Mouse (Mus musculus) heart, embryonic 14.5 days (tissue): ENCODE measurements at regions not wholly inside any gene's neighbourhood (a gene's known extent, or its start where the extent isn't known, plus 50 kb on each side); places are given as distances from the start of the nearest gene placed in this dataset.

Experiments used
- ATAC-seq: fragments of 200-750 bp; cut with Nextera tagmentation; 2 replicates; pipeline ENCODE4 v1.8.0; 2017; ENCODE audit warnings: low read depth, moderate TSS enrichment; ENCODE audit not compliant: insufficient number of reproducible peaks, insufficient read depth, low FRiP score
- H3K27ac ChIP-seq, 2 experiments: fragments of 200-500 bp in 1 of 2; fragments of 300-500 bp in 1 of 2; sonication (generic) in 1 of 2; replicated peaks in 1 of 2; 2 replicates each; pipeline ENCODE4 v1.5.1; 2012 to 2014; ENCODE audit warnings: low read depth in 2 of 2, low read length in 2 of 2, control low read depth in 1 of 2, mild to moderate bottlenecking in 1 of 2, mixed read lengths in 1 of 2; ENCODE audit not compliant: control insufficient read depth in 1 of 2, insufficient read depth in 1 of 2
- H3K27me3 ChIP-seq: fragments of 300-500 bp; sonication (generic); 2 replicates; pipeline ENCODE4 v1.6.1; 2014; ENCODE audit warnings: mild to moderate bottlenecking, low read length, control low read depth; ENCODE audit not compliant: control insufficient read depth, insufficient read depth
- H3K36me3 ChIP-seq: fragments of 300-500 bp; sonication (generic); 2 replicates; pipeline ENCODE4 v1.6.1; 2014; ENCODE audit warnings: mild to moderate bottlenecking, control low read depth, low read length, mixed read lengths; ENCODE audit not compliant: control insufficient read depth, insufficient read depth
- H3K4me1 ChIP-seq, 2 experiments: fragments of 200-500 bp in 1 of 2; fragments of 300-500 bp in 1 of 2; sonication (generic) in 1 of 2; 2 replicates each; pipeline ENCODE4 v1.6.1; 2012 to 2014; ENCODE audit warnings: low read length in 2 of 2, control low read depth in 1 of 2, mixed read lengths in 1 of 2; ENCODE audit not compliant: control insufficient read depth in 2 of 2, insufficient read depth in 2 of 2
- H3K4me2 ChIP-seq: fragments of 300-500 bp; sonication (generic); 2 replicates; pipeline ENCODE4 v1.6.1; 2014; ENCODE audit warnings: mild to moderate bottlenecking, low read length
- H3K4me3 ChIP-seq, 2 experiments: fragments of 200-500 bp in 1 of 2; fragments of 300-500 bp in 1 of 2; sonication (generic) in 1 of 2; 2 replicates each; pipeline ENCODE4 v1.5.1; 2012 to 2014; ENCODE audit warnings: low read length in 2 of 2, mild to moderate bottlenecking in 2 of 2, control low read depth in 1 of 2, low read depth in 1 of 2, moderate library complexity in 1 of 2; ENCODE audit not compliant: control insufficient read depth in 1 of 2, insufficient read depth in 1 of 2
- H3K9ac ChIP-seq: fragments of 300-500 bp; sonication (generic); 2 replicates; pipeline ENCODE4 v1.6.1; 2014; ENCODE audit warnings: mild to moderate bottlenecking, low read length
- H3K9me3 ChIP-seq: fragments of 300-500 bp; sonication (generic); 2 replicates; pipeline ENCODE4 v1.6.1; 2016; ENCODE audit warnings: low read length, control low read depth; ENCODE audit not compliant: control insufficient read depth
- WGBS: fragments of 180-500 bp; shearing (Covaris S2); extraction: QIAGEN DNeasy Blood & Tissue Kit; methylation state at CpG from one replicate; pipeline ENCODE4 v1.1.7; 2014; 5-methylcytosine and 5-hydroxymethylcytosine counted together

DNA sequence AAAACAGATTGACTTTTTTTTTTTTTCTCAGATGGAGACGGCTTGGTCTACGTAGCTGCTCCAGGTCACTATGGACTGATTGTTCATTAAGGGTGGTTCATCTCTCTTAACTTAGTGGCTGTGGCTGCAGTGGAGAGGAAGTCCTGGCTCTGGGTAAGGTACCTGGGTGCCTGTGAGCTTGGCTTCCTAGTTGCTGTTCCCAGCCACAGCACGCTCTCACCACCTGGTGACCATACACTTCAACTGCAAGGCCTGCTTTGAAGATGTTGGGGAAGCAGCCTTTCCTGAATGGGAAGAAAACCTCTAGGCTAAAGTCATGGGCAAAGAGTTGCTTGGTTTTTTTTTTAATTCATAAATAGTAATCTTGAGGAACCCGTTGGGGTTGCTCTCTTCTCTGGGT is 301.6 kb downstream of the Zfp706 start:
- Histone ChIP-seq H3K4me2 (no peak overlapping the region), H3K4me3 (no peak overlapping the region), H3K4me1 (no peaks in the 10 kb centered on the region), H3K9me3 (no peaks in the 10 kb centered on the region), H3K9ac (no peak overlapping the region), H3K27ac (no peak overlapping the region), H3K27me3 (no peaks in the 10 kb centered on the region), H3K36me3 (no peaks in the 10 kb centered on the region)
- ATAC-seq, result no peak
- WGBS, result 37% methylated on average over 4 of the region's 4 CpGs

- WGBS, result 37% methylated on average over 2 of the region's 2 CpGs
- no peak for ATAC-seq
- Histone ChIP-seq H3K9me3 (no peaks in the 10 kb centered on the region), H3K4me3 (no peak overlapping the region), H3K4me2 (no peak overlapping the region), H3K27me3 (no peaks in the 10 kb centered on the region), H3K4me1 (no peaks in the 10 kb centered on the region), H3K36me3 (no peaks in the 10 kb centered on the region), H3K9ac (no peak overlapping the region), H3K27ac (no peak overlapping the region)
Measured at GRCm38 (mm10) chr15:36705391-36705790, 302.2 kb downstream of the Zfp706 start.

DNA sequence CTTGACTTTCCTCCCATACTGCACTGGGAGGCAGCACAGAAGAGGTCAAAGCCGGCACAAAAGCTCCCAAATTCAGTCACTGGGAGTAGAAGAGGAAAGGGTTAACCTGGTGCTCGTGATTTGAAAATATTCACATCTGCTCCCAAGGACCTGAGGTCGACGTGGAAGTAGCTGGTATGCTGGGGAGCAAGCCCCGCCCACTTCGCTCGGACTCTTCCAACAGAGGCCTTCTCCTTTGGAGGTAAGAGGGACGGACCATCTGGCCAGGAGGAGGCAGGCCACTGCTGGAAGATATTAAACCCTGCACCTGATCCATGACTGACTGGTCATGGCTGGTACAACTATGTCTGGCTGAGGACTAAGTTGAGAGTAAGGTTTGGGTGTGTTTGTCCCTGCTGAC is 305.7 kb downstream of the Zfp706 start:
- WGBS, result 33% methylated on average over 8 of the region's 8 CpGs
- no peak overlapping the region for H3K9ac ChIP-seq
- ATAC-seq, result no peak

DNA sequence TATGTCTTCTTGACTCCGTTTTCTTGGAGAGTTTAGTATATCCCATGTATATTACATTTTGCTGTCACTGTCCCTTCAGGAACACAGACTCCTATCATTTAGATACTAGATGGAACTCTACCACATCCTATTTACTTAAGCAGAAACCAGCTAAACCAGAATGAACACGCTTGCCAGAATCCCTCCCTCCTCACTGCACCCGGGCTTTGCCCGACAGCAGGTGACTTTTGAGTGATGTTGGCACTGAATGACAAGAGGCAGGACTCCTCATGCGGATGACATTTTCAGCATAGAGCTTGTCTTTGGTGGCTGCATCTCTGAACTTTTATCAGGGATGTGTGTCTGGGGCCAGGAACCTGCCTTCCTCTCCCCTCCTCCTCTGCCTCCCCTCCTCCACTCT is 307.4 kb downstream of the Zfp706 start:
- Histone ChIP-seq H3K36me3 (no peaks in the 10 kb centered on the region), H3K27me3 (no peaks in the 10 kb centered on the region), H3K4me3 (no peak overlapping the region), H3K9me3 (no peaks in the 10 kb centered on the region), H3K9ac (no peak overlapping the region), H3K4me1 (no peaks in the 10 kb centered on the region), H3K27ac (no peak overlapping the region), H3K4me2 (no peak overlapping the region)
- no peak for ATAC-seq
- WGBS, result 67% methylated on average over 5 of the region's 5 CpGs

More for the DNA sequence above, 305.7 kb downstream of the Zfp706 start:
- no peak overlapping the region for H3K27ac ChIP-seq
- no peaks in the 10 kb centered on the region for H3K9me3 ChIP-seq
- no peaks in the 10 kb centered on the region for H3K27me3 ChIP-seq
- H3K4me1 ChIP-seq, result no peaks in the 10 kb centered on the region
- no peak overlapping the region for H3K4me3 ChIP-seq
- H3K4me2 ChIP-seq, result no peak overlapping the region
- H3K36me3 ChIP-seq, result no peaks in the 10 kb centered on the region

GRCm38 (mm10) chr15:36695199-36696129 is 312.1 kb downstream of the Zfp706 start:
- Histone ChIP-seq H3K4me2 (peak overlapping the region; percentile 61), H3K27ac (no peak overlapping the region), H3K36me3 (no peaks in the 10 kb centered on the region), H3K9me3 (no peaks in the 10 kb centered on the region), H3K4me1 (no peaks in the 10 kb centered on the region), H3K9ac (peak overlapping the region; percentile 51; the same call in 1 of the 2 replicates), H3K27me3 (no peaks in the 10 kb centered on the region), H3K4me3 (peak overlapping the region; percentile 41 to 43)
- no peak for ATAC-seq
- WGBS, result 22% methylated on average over 14 of the region's 14 CpGs

DNA sequence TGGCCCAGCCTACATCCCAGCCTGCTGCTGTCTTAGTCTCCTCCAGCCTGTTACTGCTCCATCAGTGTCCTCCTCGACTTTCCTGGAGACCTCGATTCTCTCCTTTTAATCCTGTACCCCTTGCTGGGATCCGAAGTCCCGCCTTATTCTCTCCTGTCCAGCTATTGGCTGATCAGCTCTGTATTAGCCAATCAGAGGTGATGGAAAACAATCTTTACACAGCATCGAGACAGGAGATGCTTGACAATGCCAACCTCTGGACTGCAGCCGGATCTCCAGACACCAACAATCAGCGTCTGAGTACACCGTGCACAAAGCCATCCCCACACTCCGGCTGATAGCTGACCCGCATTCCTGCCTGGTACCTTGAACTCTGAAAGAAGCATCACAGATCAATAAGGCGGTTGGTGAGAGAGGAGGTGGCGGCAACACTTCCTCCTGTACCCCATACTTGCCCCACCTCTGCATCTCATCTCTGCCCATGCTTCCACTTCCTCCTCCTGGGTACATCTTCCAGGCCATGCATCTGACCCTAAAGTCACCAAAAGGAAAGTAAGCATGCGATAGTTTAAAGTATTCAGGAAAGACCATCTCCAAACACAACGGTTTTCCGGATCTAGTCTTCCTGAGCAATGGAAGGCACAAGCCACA is 316.4 kb downstream of the Zfp706 start:
- Histone ChIP-seq H3K9ac (no peak overlapping the region), H3K36me3 (no peaks in the 10 kb centered on the region), H3K4me2 (no peak overlapping the region), H3K4me1 (peaks cover 2 to 10% of the 10 kb centered on the region in 2 experiments; a peak in 1 of 4 replicates), H3K27me3 (no peaks in the 10 kb centered on the region), H3K9me3 (no peaks in the 10 kb centered on the region), H3K4me3 (no peak overlapping the region), H3K27ac (no peak overlapping the region)
- no peak for ATAC-seq
- 44% methylated on average over 15 of the region's 15 CpGs for WGBS

- ATAC-seq, result no peak
- Histone ChIP-seq H3K36me3 (no peaks in the 10 kb centered on the region), H3K9me3 (no peaks in the 10 kb centered on the region), H3K27ac (no peak overlapping the region), H3K9ac (no peak overlapping the region), H3K27me3 (no peaks in the 10 kb centered on the region), H3K4me2 (no peak overlapping the region), H3K4me1 (peaks cover 2 to 10% of the 10 kb centered on the region in 2 experiments; a peak in 1 of 4 replicates), H3K4me3 (no peak overlapping the region)
- WGBS, result 84% methylated on average over 7 of the region's 7 CpGs
Measured at GRCm38 (mm10) chr15:36689881-36690280, 317.7 kb downstream of the Zfp706 start.
